Mouse (Mus musculus): Measurements from ENCODE around the gene AY074887.

GRCm38 (mm10) chr9:54944467-54944866, 6.3 kb downstream of the AY074887 start:
- TF ChIP-seq POLR2A (IDR thresholded peaks at IDR 0.05; ENCODE audit: low read depth, low read length) = no peak
- no peak for TF ChIP-seq CTCF (IDR thresholded peaks at IDR 0.05; ENCODE audit: extremely low read depth, insufficient read length, insufficient replicate concordance, low read depth, low read length)
